Mouse (Mus musculus): ENCODE data around the gene Bpgm.

Gene Bpgm

GRCm38 (mm10) chr6:34475974-34476794 lies at the start of gene Bpgm:
TSS of gene Bpgm (plus strand) at chr6:34476207.
- DNase-seq (ENCODE audit: low read depth, low spot score): peak; percentile 99

DNA sequence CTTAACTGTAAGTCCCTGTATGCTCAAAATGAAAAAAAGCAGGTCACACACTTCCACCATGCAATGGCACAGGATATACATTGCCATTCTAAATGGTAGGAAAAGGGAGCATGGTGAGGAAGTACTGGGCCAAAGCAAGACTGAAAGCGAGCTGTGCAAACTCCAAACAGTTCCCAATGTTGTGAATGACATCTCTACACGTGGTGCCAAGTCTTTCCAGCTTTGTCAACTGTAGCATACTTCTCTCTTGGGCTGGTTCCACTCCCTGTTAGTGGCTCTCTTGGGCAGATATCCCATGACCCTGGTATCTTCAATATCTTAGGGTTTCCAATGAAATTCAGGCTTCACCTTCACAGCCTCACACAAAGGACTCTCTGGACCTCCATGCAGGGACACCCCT lies 37.0 kb upstream of the Bpgm start:
- DNase-seq (ENCODE audit: low read depth, low spot score): no peak

- DNase-seq (ENCODE audit: low read depth, low spot score): no peak
Observed at GRCm38 (mm10) chr6:34441556-34442257, 34.3 kb upstream of the Bpgm start.

DNA sequence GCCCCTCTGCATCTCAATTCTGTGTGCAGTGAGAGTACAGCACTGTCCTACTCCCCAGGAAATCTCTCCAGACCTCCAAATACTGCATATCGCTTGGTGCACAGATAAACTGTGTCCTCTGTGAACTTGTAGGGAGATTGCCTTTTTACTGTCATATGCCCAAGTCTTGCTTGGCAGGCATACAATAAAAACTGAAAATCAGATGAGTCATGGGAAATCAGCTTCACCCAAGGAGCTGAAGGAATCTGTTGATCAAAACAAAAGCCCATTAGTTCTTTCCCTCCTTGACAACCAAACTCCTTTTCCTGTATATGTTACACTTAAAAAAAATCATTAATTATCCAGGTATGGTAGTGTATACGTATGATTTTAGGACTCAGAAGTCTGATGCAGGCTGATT lies 32.2 kb upstream of the Bpgm start:
- DNase-seq (ENCODE audit: low read depth, low spot score): no peak

- DNase-seq (ENCODE audit: low read depth, low spot score): peak; percentile 60
Observed at GRCm38 (mm10) chr6:34447961-34448360, 28.0 kb upstream of the Bpgm start.

GRCm38 (mm10) chr6:34448696-34449095 lies 27.3 kb upstream of the Bpgm start:
- DNase-seq (ENCODE audit: low read depth, low spot score): no peak

GRCm38 (mm10) chr6:34452963-34453770 lies 22.8 kb upstream of the Bpgm start:
- no peak for DNase-seq (ENCODE audit: low read depth, low spot score)

DNA sequence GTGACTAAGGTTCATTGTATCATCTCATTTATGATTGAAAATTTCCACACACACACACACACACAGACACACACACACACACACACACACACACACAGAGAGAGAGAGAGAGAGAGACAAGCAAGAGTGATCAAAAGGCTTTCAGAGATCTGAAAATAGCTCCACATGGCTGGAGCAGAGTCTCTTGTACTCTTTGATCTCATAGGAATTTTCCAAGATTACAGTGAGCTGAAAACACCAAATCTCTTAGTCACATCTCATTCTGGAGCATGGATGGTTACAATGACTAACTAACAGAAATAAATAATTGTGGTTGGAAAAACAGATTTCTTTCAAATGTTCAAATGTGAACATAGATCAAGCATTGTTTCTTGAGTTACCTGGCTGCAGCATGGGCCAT lies 16.6 kb upstream of the Bpgm start:
- no peak for DNase-seq (ENCODE audit: low read depth, low spot score)

DNA sequence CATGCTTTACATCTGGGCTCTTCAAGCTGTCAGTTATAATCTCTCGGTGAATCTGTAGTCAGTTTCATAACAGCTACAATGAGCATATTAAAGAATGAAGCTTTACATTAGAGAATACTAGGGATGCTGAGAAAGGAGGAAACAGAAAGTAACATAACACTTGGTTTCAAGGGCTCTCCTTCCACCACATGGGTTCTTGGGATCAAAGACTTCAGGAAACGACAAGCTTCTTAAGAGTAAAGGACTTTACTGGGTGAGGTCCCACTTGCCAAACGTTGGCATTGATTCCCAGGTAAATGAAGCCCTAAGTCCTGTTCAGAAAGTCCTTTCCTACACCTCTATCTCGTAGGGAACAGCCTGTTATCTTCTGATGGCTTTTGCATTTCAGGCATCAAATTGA lies 15.4 kb upstream of the Bpgm start:
- no peak for DNase-seq (ENCODE audit: low read depth, low spot score)

- DNase-seq (ENCODE audit: low read depth, low spot score): no peak
Observed at GRCm38 (mm10) chr6:34463582-34463981, 12.4 kb upstream of the Bpgm start.

- DNase-seq (ENCODE audit: low read depth, low spot score): peak; percentile 88
Observed at GRCm38 (mm10) chr6:34471434-34472110, 4.4 kb upstream of the Bpgm start.

GRCm38 (mm10) chr6:34473346-34473745 lies 2.7 kb upstream of the Bpgm start:
- DNase-seq (ENCODE audit: low read depth, low spot score): no peak

GRCm38 (mm10) chr6:34474031-34474430 lies 2.0 kb upstream of the Bpgm start:
- DNase-seq (ENCODE audit: low read depth, low spot score): peak; percentile 65

DNA sequence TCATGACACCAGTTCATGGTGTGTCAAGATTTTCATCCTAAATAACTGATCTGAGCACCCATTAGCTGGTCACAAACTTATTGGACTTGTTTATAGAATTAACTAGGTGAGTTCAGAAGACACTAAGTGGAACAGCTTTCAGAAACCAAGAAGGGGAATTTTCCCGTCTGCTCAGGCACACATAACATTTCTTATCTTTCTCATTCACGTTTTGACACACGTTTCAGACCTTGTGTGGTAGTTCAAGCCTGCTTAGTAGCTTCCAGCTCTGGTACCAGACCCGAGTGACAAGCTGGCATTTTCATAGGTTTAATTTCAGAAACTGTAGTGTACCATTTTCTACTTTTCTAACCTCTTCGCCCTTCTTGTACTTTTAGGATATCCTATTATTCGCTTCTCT lies 616 bp upstream of the Bpgm start:
- DNase-seq (ENCODE audit: low read depth, low spot score): peak; percentile 53

- no peak for DNase-seq (ENCODE audit: low read depth, low spot score)
Observed at GRCm38 (mm10) chr6:34478036-34478435, 2.0 kb downstream of the Bpgm start.

GRCm38 (mm10) chr6:34478677-34479360 lies 2.8 kb downstream of the Bpgm start:
- no peak for DNase-seq (ENCODE audit: low read depth, low spot score)

GRCm38 (mm10) chr6:34479531-34479930 lies 3.5 kb downstream of the Bpgm start:
- DNase-seq (ENCODE audit: low read depth, low spot score): no peak

DNA sequence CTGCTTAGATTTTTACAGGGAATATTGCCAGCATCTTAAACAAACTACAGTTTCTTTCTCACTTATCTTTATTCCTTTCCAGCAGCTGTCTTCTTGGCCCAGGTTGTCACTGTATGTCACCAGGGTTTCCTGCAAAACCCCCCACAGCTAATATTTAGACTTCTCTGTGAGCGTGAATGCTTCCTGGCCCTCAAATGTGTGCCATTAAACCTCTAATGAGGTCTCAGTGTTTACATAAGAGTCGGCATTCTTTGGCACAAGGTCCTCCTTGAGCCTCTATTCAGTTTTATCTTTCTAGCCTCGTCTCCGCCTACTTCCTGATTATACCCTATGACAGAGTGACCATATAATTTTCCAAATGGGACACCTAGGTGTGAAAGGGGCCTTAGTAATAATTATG lies 4.7 kb downstream of the Bpgm start:
- DNase-seq (ENCODE audit: low read depth, low spot score): no peak

GRCm38 (mm10) chr6:34481349-34481748 lies 5.3 kb downstream of the Bpgm start:
- DNase-seq (ENCODE audit: low read depth, low spot score): no peak

- DNase-seq (ENCODE audit: low read depth, low spot score): no peak
Observed at GRCm38 (mm10) chr6:34482842-34483241, 6.8 kb downstream of the Bpgm start.

DNA sequence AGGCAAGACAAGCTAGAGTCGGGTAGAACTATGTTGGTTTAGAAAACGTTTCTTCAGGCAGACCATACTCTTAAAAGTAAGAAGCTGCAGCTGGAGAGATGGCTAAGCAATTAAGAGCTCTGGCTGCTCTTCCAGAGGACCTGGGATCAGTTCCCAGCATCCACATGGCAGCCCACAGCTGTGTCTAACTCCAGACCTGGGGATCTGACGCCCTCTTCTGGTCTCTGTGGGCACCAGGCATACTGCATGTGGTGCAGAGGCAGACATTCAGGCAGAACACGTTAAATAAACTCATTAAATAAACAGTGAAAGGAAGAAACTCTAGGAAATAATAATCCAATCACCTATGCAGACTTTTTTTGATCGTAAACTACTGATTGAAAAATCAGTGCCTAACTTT lies 7.4 kb downstream of the Bpgm start:
- DNase-seq (ENCODE audit: low read depth, low spot score): no peak
